Mouse (Mus musculus): ENCODE results near the gene Dad1. TPM values are rescaled to one million over a fixed set of nuclear protein-coding genes. Genes with fewer than 3 reads are reported as not detected.

The Dad1 gene
- polyA plus RNA-seq, 1 experiment from 2014 or later: 270 TPM

DNA sequence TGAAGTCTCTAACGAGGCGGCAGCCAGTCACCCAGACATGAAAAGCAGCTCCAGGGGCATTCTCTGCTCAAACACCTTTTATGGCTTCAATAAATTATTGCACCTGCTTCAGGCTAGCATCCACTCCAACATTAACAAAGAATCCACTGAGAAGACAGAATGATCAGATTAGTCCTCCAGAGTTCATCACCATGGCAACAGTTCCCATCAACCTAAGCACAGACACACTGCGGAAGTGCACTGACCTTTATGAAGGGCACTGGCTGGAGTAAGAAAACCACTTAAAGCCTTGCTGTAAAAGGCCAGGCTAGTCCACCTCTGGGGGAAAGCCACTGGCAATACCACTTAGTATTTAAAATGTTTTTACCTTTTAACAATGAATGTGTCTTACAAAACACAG, 9.7 kb downstream of the Dad1 start:
- WGBS: 61% methylated on average over 3 of the region's 3 CpGs
- Histone ChIP-seq H3K27me3 (no peaks in the 10 kb centered on the region), H3K36me3 (peaks cover 46% of the 10 kb centered on the region), H3K4me2 (replicated peaks) (no peak overlapping the region), H3K9ac (no peak overlapping the region), H3K27ac (no peak overlapping the region), H3K4me3 (no peak overlapping the region), H3K9me3 (no peaks in the 10 kb centered on the region), H3K4me1 (peaks cover 4% of the 10 kb centered on the region)
- ATAC-seq (ENCODE audit: insufficient number of reproducible peaks, insufficient read depth, low FRiP score, low TSS enrichment): no peak

DNA sequence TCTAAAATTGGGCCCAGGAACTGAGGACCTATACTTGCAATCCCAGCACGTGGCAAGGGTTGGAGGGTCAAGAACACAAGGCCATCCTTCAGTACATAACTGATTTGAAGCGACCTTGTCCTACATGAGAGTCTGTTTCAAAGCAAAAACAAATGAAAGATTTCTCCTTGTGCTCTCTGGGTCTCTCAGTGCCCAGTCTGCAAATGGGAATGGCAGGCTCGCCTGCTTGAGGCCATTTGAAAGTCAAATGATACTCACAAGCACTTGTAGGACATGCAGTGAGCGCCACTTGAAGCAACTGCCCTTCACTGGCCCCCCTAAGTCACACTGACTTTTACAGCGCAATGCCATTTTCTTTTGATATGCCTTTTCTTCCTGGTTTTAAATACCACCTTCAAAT, 13.4 kb downstream of the Dad1 start:
- no peak overlapping the region for H3K4me3 ChIP-seq
- peaks cover 31% of the 10 kb centered on the region for H3K36me3 ChIP-seq
- no peak overlapping the region for H3K9ac ChIP-seq
- H3K4me1 ChIP-seq: no peaks in the 10 kb centered on the region
- 88% methylated on average over 5 of the region's 5 CpGs for WGBS
- ATAC-seq (ENCODE audit: insufficient number of reproducible peaks, insufficient read depth, low FRiP score, low TSS enrichment): no peak
- H3K27ac ChIP-seq: no peak overlapping the region
- no peaks in the 10 kb centered on the region for H3K27me3 ChIP-seq
- H3K9me3 ChIP-seq: no peaks in the 10 kb centered on the region
- no peak overlapping the region for H3K4me2 ChIP-seq (replicated peaks)

- Histone ChIP-seq H3K4me2 (replicated peaks) (no peak overlapping the region), H3K36me3 (peaks cover 33% of the 10 kb centered on the region)
- 22% methylated on average over 7 of the region's 7 CpGs for WGBS
These were observed 14.7 kb downstream of the Dad1 start for GRCm38 (mm10) chr14:54239002-54239736.

DNA sequence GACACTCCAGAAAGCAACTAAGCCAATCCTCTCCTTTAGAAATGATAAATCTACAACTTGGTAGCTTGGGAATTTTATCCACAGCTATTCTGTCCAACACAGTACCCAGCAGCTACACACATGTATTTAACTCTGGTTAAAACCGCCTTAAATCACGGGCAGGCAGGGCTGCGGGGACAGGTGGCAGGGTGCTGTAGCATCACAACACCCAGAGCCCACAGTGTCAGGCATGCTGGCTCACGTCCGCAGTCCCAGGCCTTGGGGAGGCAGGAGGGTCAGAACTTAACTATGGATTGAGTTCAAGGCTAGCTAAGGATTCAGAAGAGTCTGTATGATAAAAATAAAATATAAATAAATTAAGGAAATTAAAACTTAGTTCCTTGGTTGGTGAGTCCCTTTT, 17.0 kb downstream of the Dad1 start:
- no peak overlapping the region for H3K4me3 ChIP-seq
- no peak for ATAC-seq (ENCODE audit: insufficient number of reproducible peaks, insufficient read depth, low FRiP score, low TSS enrichment)

More at GRCm38 (mm10) chr14:54239002-54239736, 14.7 kb downstream of the Dad1 start:
- Histone ChIP-seq H3K27ac (no peak overlapping the region), H3K9me3 (no peaks in the 10 kb centered on the region), H3K9ac (no peak overlapping the region), H3K27me3 (no peaks in the 10 kb centered on the region), H3K4me3 (no peak overlapping the region), H3K4me1 (no peaks in the 10 kb centered on the region)
- ATAC-seq (ENCODE audit: insufficient number of reproducible peaks, insufficient read depth, low FRiP score, low TSS enrichment): no peak

GRCm38 (mm10) chr14:54235825-54236540, 17.9 kb downstream of the Dad1 start:
- 85% methylated on average over 5 of the region's 5 CpGs for WGBS
- peaks cover 12% of the 10 kb centered on the region for H3K4me1 ChIP-seq
- H3K9me3 ChIP-seq: no peaks in the 10 kb centered on the region

More for the DNA sequence above, 17.0 kb downstream of the Dad1 start:
- H3K27me3 ChIP-seq: no peaks in the 10 kb centered on the region
- WGBS: 93% methylated on average over 5 of the region's 5 CpGs
- H3K9me3 ChIP-seq: no peaks in the 10 kb centered on the region
- H3K4me1 ChIP-seq: peaks cover 12% of the 10 kb centered on the region
- peaks cover 23% of the 10 kb centered on the region for H3K36me3 ChIP-seq
- H3K4me2 ChIP-seq (replicated peaks): no peak overlapping the region
- H3K9ac ChIP-seq: no peak overlapping the region
- H3K27ac ChIP-seq: no peak overlapping the region

GRCm38 (mm10) chr14:54234231-54235040, 19.5 kb downstream of the Dad1 start:
- Histone ChIP-seq H3K27me3 (no peaks in the 10 kb centered on the region), H3K4me1 (peaks cover 12% of the 10 kb centered on the region), H3K9me3 (no peaks in the 10 kb centered on the region), H3K36me3 (peaks cover 5% of the 10 kb centered on the region), H3K4me2 (replicated peaks) (no peak overlapping the region), H3K4me3 (no peak overlapping the region), H3K27ac (no peak overlapping the region), H3K9ac (no peak overlapping the region)
- no peak for ATAC-seq (ENCODE audit: insufficient number of reproducible peaks, insufficient read depth, low FRiP score, low TSS enrichment)
- 80% methylated on average over 20 of the region's 20 CpGs for WGBS

More at GRCm38 (mm10) chr14:54235825-54236540, 17.9 kb downstream of the Dad1 start:
- no peak for ATAC-seq (ENCODE audit: insufficient number of reproducible peaks, insufficient read depth, low FRiP score, low TSS enrichment)
- peaks cover 14% of the 10 kb centered on the region for H3K36me3 ChIP-seq
- no peak overlapping the region for H3K9ac ChIP-seq
- no peak overlapping the region for H3K4me2 ChIP-seq (replicated peaks)
- H3K4me3 ChIP-seq: no peak overlapping the region
- no peaks in the 10 kb centered on the region for H3K27me3 ChIP-seq
- H3K27ac ChIP-seq: no peak overlapping the region

DNA sequence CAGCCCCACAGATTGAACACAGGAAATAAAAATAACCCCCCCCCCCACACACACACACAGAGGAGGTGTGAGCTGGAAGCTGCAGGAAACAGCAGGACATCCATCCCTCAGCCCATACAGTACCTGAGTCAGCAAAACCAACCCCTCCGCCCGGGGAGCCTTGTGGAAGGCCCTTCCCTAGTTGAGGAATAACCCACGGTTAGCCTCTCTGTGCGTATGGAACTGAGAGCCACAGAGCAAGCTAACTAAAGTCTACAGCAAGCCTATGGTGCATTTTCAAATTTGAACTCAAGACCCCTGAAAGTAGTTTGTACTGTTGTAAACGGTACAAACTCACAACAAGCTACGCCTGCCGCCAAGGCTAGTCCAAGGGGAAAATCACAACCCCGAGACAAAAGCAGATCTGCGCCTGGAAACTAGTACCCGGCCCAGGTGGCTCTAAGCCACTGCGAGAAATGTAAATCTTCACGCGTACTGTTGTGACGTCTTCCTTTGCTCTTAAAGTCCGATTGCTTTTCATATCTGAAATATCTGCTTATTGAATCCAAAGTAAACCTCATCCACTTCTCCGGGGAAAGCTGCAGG, 20.3 kb downstream of the Dad1 start:
- Histone ChIP-seq H3K4me3 (no peak overlapping the region), H3K27me3 (no peaks in the 10 kb centered on the region), H3K9ac (no peak overlapping the region), H3K4me2 (replicated peaks) (0 out of 2 replicates have a peak overlapping the region, but pooled peaks have one; percentile 7), H3K27ac (peak overlapping the region; percentile 60), H3K4me1 (peaks cover 14% of the 10 kb centered on the region), H3K9me3 (no peaks in the 10 kb centered on the region), H3K36me3 (peaks cover 5% of the 10 kb centered on the region)
- WGBS: 77% methylated on average over 16 of the region's 16 CpGs
- no peak for ATAC-seq (ENCODE audit: insufficient number of reproducible peaks, insufficient read depth, low FRiP score, low TSS enrichment)

- WGBS: 29% methylated on average over 9 of the region's 9 CpGs
- no peak for ATAC-seq (ENCODE audit: insufficient number of reproducible peaks, insufficient read depth, low FRiP score, low TSS enrichment)
- Histone ChIP-seq H3K4me2 (replicated peaks) (0 out of 2 replicates have a peak overlapping the region, but pooled peaks have one; percentile 7), H3K4me3 (no peak overlapping the region), H3K27ac (peak overlapping the region; percentile 60; the same call in 1 of the 2 replicates), H3K9ac (no peak overlapping the region), H3K36me3 (peaks cover 5% of the 10 kb centered on the region), H3K27me3 (no peaks in the 10 kb centered on the region), H3K9me3 (no peaks in the 10 kb centered on the region), H3K4me1 (peaks cover 18% of the 10 kb centered on the region)
These were observed 20.9 kb downstream of the Dad1 start for GRCm38 (mm10) chr14:54232811-54233558.

DNA sequence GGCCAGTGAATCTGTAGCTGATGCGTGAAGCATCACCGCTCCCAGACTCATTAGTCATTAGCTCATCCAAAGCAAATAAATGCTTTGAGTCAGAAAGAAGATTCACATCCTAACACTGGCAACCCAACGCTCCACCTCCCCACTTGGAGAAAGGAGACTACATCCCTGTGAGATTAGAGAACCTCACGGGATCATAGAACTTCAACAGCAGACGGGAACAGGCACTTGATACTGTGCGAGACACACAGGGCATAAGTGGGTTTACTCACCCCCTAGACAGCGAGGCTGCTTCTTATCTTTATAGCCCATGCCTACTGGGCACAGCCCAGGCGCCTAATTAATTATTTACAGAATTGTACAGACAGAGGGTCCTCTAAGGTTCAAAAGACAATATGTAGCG, 21.8 kb downstream of the Dad1 start:
- Histone ChIP-seq H3K27ac (no peak overlapping the region), H3K4me3 (no peak overlapping the region), H3K36me3 (peaks cover 5% of the 10 kb centered on the region), H3K4me1 (peaks cover 18% of the 10 kb centered on the region), H3K9ac (no peak overlapping the region), H3K27me3 (no peaks in the 10 kb centered on the region), H3K9me3 (no peaks in the 10 kb centered on the region), H3K4me2 (replicated peaks) (no peak overlapping the region)
- 76% methylated on average over 9 of the region's 9 CpGs for WGBS
- ATAC-seq (ENCODE audit: insufficient number of reproducible peaks, insufficient read depth, low FRiP score, low TSS enrichment): no peak

DNA sequence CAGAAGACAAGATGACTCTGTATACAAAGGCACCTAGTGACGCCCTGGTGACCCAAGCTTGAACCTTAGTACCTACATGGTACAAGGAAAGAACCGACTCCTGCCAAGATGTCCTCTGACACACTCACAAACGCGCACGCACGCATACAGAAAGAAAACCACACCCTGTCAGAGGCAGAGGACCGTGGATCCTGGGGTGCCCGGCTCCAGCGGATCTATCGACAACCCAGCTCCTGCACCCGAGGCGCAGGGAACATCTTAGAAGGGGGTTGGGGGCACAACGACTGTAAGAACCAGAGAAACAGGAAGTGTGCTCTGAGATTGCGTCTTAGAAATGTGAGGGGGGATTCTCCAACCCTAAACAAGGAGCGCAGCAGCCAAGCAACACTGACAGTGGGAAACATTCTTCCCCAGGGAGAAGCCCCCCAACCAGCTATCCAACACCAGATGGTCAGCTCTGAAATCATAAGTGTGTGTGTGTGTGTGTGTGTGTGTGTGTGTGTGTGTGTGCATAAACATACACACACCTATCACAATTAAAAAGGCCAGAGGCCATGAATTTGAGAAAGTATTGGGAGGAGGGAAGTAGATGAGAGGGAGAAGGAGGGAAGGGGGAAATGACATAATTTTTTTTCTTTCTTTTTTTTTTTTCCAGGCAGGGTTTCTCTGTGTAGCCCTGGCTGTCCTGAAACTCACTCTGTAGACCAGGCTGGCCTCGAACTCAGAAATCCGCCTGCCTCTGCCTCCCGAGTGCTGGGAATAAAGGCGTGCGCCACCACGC, 22.5 kb downstream of the Dad1 start:
- no peaks in the 10 kb centered on the region for H3K27me3 ChIP-seq
- peaks cover 5% of the 10 kb centered on the region for H3K36me3 ChIP-seq
- H3K27ac ChIP-seq: no peak overlapping the region
- H3K9ac ChIP-seq: no peak overlapping the region
- peaks cover 18% of the 10 kb centered on the region for H3K4me1 ChIP-seq
- no peak overlapping the region for H3K4me3 ChIP-seq
- WGBS: 81% methylated on average over 21 of the region's 21 CpGs
- no peak for ATAC-seq (ENCODE audit: insufficient number of reproducible peaks, insufficient read depth, low FRiP score, low TSS enrichment)
- H3K4me2 ChIP-seq (replicated peaks): no peak overlapping the region
- H3K9me3 ChIP-seq: no peaks in the 10 kb centered on the region
